Mouse (Mus musculus) forebrain, embryonic 14.5 days (tissue): Measurements from ENCODE around the gene Slc16a5. TPM values are rescaled to one million over a fixed set of nuclear protein-coding genes. Genes with fewer than 3 reads are reported as not detected.
A peak's percentile ranks its signal among the peaks of the same experiment; 100 is the strongest.

ENCODE experiments used
- ATAC-seq: fragments of 200-750 bp; cut with Nextera tagmentation; 2 replicates; pipeline ENCODE4 v1.8.0; 2017; ENCODE audit warnings: mild to moderate bottlenecking, moderate library complexity
- DNase-seq: peaks from one replicate; pipeline ENCODE4 v3.0.0-alpha.2; 2015; ENCODE audit warnings: low spot score
- H3K27ac ChIP-seq: fragments of 300-500 bp; sonication (generic); 2 replicates; pipeline ENCODE4 v1.5.1; 2014; ENCODE audit warnings: low read depth, mild to moderate bottlenecking, control low read depth, low read length, moderate library complexity
- H3K27me3 ChIP-seq: fragments of 300-500 bp; sonication (generic); replicated peaks from 2 replicates; pipeline ENCODE4 v1.6.1; 2014; ENCODE audit warnings: low read length, control low read depth, mixed read lengths; ENCODE audit not compliant: control insufficient read depth, insufficient read depth
- H3K36me3 ChIP-seq: fragments of 300-500 bp; sonication (generic); 2 replicates; pipeline ENCODE4 v1.6.1; 2014; ENCODE audit warnings: low read length, control low read depth; ENCODE audit not compliant: control insufficient read depth, insufficient read depth
- H3K4me1 ChIP-seq: fragments of 300-500 bp; sonication (generic); 2 replicates; pipeline ENCODE4 v1.6.1; 2014; ENCODE audit warnings: antibody characterized with exemption, low read length, control low read depth; ENCODE audit not compliant: control insufficient read depth, insufficient read depth
- H3K4me2 ChIP-seq: fragments of 300-500 bp; sonication (generic); 2 replicates; pipeline ENCODE4 v1.6.1; 2014; ENCODE audit warnings: mild to moderate bottlenecking, control low read depth, low read length
- H3K4me3 ChIP-seq: fragments of 300-500 bp; sonication (generic); 2 replicates; pipeline ENCODE4 v1.5.1; 2014; ENCODE audit warnings: low read depth, low read length, control low read depth
- H3K9ac ChIP-seq: fragments of 300-500 bp; sonication (generic); 2 replicates; pipeline ENCODE4 v1.6.1; 2014; ENCODE audit warnings: mild to moderate bottlenecking, low read length, control low read depth, moderate library complexity
- H3K9me3 ChIP-seq: fragments of 300-500 bp; sonication (generic); replicated peaks from 2 replicates; pipeline ENCODE4 v1.6.1; 2016; ENCODE audit warnings: low read length, control low read depth, mixed read lengths; ENCODE audit not compliant: control insufficient read depth
- WGBS: fragments of 180-500 bp; shearing (Covaris S2); extraction: QIAGEN DNeasy Blood & Tissue Kit; methylation state at CpG from one replicate; pipeline ENCODE4 v1.1.7; 2014; 5-methylcytosine and 5-hydroxymethylcytosine counted together
- polyA plus RNA-seq: library from polyadenylated mRNA; unstranded; fragments of >200 nt; fragmentation: Nextera tagmentation; extraction: Ambion mirVana; gene quantifications from 2 replicates; pipeline ENCODE4 v1.2.1, GENCODE M21; 2014

The Slc16a5 gene
- 0.12 TPM in 1 of 2 replicates, not detected in the other for polyA plus RNA-seq

DNA sequence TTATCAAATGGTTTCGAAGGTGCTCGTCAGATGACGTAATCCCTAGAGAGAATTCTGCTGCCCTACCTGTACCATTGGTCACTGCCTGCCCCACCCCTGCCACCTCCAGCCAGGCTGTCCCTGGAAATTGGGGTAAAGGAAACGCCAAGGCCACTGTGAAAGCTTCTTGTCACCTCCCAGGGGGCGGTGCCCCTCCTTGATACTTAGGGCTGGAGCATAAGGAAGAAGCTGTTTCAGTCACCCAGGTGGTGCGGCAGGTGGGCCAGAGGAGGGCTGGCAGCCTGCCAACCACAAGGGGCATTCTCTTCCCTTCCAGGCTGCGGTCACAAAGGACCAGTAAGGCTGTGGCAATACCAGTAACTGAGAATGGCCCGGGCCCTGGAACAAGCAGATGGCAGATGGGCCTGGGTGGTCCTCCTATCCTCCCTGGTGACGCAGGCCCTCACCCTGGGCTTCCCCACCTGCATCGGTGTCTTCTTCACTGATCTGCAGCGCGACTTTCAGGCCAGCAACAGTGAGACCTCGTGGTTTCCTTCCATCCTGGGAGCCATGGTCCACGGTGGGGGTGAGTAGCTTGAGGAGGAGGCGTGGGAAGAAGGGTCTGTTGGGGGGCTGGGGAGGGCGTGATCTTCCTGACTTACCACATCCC lies at the start of gene Slc16a5:
Gene Slc16a5, plus strand, starts transcription at position 232 of the 649 bp plus-strand sequence.
- no peak for DNase-seq
- no peaks in the 10 kb centered on the region for H3K9me3 ChIP-seq
- no peak for ATAC-seq
- H3K27ac ChIP-seq = no peak within 1 kb of the TSS
- H3K4me2 ChIP-seq = no peak within 1 kb of the TSS
- no peak within 1 kb of the TSS for H3K9ac ChIP-seq
- no peak within 1 kb of the TSS for H3K4me3 ChIP-seq
- 73% methylated on average over 16 of the region's 16 CpGs for WGBS
- H3K27me3 ChIP-seq = no peaks in the 10 kb centered on the region
- no peaks in the 10 kb centered on the region for H3K36me3 ChIP-seq
- H3K4me1 ChIP-seq = no peaks in the 10 kb centered on the region

DNA sequence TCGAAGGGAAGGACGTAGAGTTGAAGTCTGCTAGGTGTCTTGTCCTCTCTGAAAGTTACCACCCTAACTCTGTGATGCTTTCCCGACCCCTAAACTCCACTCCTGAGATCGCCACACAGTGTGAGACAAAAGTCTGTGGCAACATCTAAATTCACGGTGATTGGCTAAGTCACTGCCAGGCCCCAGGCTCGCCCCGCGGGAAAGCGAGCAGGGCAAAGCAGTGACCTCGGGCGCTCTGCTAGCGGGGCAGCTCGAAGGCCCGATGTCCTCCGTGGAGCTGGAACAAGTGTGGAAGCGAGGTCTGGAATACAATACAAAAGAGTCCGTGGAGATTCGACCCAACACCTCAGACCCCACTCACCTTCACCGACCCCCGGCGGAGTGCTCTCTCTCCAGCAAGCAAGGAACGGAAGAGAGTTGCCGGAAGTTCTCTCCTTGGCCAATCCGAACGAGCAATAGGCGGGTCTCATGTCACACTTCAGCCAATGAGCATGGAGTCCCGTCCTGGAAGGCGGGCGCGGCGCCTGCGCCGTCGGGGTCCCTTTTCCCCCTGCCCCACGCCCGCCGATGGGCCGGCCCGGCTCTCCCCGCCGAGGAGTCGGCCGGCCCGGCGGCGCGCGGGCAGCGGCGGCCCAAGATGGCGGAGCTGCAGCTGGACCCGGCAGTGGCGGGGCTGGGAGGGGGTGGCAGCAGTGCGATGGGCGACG lies 42.6 kb upstream of the Slc16a5 start, which contains the start of the genes Atp5h and Kctd2:
Gene Atp5h, minus strand, starts transcription at position 432 of the 707 bp plus-strand sequence.
Gene Kctd2, plus strand, starts transcription at position 598 of the 707 bp plus-strand sequence.
- WGBS = under 1% methylated on average over 56 of the region's 56 CpGs
- Histone ChIP-seq H3K4me1 (peaks cover 20% of the 10 kb centered on the region), H3K27me3 (no peaks in the 10 kb centered on the region), H3K27ac (peak within 1 kb of the TSS; percentile 78), H3K9me3 (no peaks in the 10 kb centered on the region), H3K4me3 (peak within 1 kb of the TSS; percentile 94), H3K4me2 (peak within 1 kb of the TSS; percentile 98), H3K9ac (peak within 1 kb of the TSS; percentile 95), H3K36me3 (peaks cover 41% of the 10 kb centered on the region)
- DNase-seq (peak; percentile 99), ATAC-seq (peak; percentile 99)

DNA sequence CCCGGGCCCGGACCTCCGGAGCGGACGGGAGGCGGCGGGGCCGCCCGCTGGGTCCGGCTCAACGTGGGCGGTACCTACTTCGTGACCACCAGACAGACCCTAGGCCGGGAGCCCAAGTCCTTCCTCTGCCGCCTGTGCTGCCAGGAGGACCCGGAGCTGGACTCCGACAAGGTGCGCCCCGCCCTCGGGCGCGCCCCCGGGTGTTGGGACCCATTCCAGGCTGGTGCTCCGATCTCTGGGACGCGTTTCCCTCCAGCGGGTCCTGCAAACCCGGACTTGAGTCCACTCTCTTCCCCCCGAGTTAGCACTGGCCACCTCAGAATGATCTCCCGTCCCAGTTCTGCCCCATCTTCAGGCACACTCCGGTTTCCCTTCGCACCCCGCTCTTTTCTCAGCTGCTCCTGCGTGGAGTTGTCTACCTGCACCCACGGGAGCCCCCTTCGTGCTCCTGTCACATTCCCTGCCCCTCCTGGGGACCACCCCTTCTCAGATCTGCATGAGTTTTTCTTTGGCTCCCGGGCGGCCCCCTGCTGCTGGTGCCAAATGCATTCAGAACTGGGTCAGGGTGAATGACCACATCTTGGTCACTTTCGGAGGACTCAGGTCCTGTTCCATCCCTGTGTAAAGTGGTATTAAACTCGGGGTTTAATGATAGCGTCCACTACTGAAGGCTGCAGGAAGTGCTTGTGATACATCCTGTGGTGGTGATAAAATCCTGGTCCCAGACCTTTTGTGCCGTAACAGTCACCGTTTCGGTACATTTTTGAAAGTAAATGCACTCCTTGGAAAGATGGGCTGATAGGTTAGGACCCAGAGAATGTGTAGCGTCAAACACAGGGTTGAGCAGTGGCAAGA lies 41.7 kb upstream of the Slc16a5 start:
- H3K4me3 ChIP-seq = peak overlapping the region; percentile 94
- peaks cover 20% of the 10 kb centered on the region for H3K4me1 ChIP-seq
- H3K36me3 ChIP-seq = peaks cover 41% of the 10 kb centered on the region
- peak; percentile 59 for DNase-seq
- peak overlapping the region; percentile 98 for H3K4me2 ChIP-seq
- H3K9me3 ChIP-seq = no peaks in the 10 kb centered on the region
- H3K27me3 ChIP-seq = no peaks in the 10 kb centered on the region
- peak overlapping the region; percentile 78 for H3K27ac ChIP-seq
- peak; percentile 68 for ATAC-seq
- WGBS = 4% methylated on average over 37 of the region's 45 CpGs
- H3K9ac ChIP-seq = peak overlapping the region; percentile 95

DNA sequence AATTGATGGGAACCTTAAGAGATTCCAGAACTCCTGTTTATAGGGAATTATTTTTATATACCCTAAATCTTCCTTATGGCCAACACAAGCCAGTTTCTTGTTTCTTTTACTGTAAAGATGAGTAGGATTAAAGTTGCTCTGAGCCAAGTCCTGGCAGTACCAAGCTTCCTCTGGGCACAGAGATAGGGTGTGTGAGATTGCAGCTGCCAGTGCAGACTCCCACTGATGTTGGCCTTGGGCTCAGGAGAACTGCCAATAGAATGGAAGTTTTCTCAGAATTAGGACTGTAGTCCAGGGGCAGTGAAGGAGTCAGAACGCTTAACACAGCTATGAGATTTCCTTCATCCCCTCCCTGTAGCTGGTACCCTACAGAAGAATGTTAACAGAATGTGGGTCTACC lies 40.9 kb upstream of the Slc16a5 start:
- WGBS = 55% methylated on average over 1 of the region's 1 CpGs
- Histone ChIP-seq H3K4me3 (peak overlapping the region; percentile 94; the same call in 1 of the 2 replicates), H3K27ac (no peak overlapping the region), H3K36me3 (peaks cover 41% of the 10 kb centered on the region), H3K27me3 (no peaks in the 10 kb centered on the region), H3K9me3 (no peaks in the 10 kb centered on the region), H3K4me1 (peaks cover 20% of the 10 kb centered on the region), H3K9ac (peak overlapping the region; percentile 95), H3K4me2 (peak overlapping the region; percentile 98)
- DNase-seq = no peak
- ATAC-seq = no peak

DNA sequence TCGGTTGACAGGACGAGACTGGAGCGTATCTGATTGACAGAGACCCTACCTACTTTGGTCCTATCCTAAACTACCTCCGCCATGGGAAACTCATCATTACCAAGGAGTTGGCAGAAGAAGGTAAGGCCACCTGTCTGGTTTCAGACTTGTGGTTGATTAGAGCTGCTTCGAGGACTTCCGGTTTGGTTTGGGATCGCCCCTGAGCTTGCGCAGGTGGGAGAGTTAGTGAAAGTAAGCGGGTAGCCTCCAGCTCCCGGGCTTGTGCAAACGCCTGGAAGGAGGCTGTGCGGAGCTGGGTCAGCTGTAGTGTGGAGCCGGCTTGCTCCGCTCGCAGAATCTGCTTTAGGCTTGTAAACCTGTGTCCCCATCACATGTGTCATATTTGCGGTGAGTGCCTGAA lies 40.3 kb upstream of the Slc16a5 start:
- Histone ChIP-seq H3K27ac (no peak overlapping the region), H3K9ac (no peak overlapping the region), H3K4me3 (no peak overlapping the region), H3K27me3 (no peaks in the 10 kb centered on the region), H3K4me2 (no peak overlapping the region), H3K9me3 (no peaks in the 10 kb centered on the region), H3K36me3 (peaks cover 40% of the 10 kb centered on the region), H3K4me1 (peaks cover 20% of the 10 kb centered on the region)
- no peak for DNase-seq
- ATAC-seq = no peak
- 91% methylated on average over 16 of the region's 16 CpGs for WGBS

DNA sequence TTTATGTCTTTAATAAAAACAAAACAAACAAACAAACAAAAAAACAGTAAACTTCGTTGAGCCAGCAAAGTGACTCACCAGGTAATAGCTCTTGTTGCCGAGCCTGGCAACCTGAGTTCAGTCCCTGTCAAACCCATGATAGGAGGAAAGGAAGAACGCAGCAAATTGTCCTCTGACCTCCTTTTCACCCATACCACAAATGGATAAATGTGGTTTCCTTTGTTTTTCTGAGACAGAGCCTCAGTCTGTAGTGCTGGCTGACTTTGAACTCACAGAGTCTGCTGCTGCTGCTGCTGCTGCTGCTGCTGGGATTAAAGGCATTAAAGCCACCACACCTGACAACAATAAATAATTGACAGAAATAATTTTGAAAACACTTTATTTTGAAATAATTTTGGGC lies 39.2 kb upstream of the Slc16a5 start:
- Histone ChIP-seq H3K4me1 (peaks cover 20% of the 10 kb centered on the region), H3K4me3 (no peak overlapping the region), H3K9ac (no peak overlapping the region), H3K36me3 (peaks cover 42% of the 10 kb centered on the region), H3K9me3 (no peaks in the 10 kb centered on the region), H3K27ac (no peak overlapping the region), H3K4me2 (no peak overlapping the region), H3K27me3 (no peaks in the 10 kb centered on the region)
- ATAC-seq (no peak), DNase-seq (no peak)
- WGBS = 87% methylated on average over 3 of the region's 3 CpGs

DNA sequence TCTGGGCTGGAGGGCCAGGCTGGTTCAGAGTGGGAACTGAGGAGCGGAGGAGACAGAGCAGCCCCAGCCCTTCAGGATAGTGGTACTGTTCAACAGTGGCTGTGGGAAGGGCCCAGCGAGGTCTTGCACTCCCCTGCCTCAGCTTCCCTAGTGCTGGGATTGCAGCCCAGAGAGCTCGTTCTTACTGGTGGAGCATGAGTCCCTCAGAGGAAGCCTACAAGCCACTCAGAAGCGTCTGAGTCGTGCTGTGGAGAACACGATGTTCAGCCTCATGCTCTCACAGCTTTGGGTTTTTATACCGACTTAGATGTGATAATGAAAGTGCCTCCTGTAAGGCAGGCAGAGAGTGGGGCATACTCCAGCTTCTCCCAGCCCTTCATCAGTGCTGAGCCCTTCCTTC lies 37.6 kb upstream of the Slc16a5 start:
- H3K27me3 ChIP-seq = no peaks in the 10 kb centered on the region
- no peak overlapping the region for H3K9ac ChIP-seq
- no peak overlapping the region for H3K4me2 ChIP-seq
- no peaks in the 10 kb centered on the region for H3K9me3 ChIP-seq
- DNase-seq (no peak), ATAC-seq (no peak)
- H3K4me1 ChIP-seq = peaks cover 12% of the 10 kb centered on the region; the same call in 1 of the 2 replicates
- no peak overlapping the region for H3K4me3 ChIP-seq
- no peak overlapping the region for H3K27ac ChIP-seq
- H3K36me3 ChIP-seq = peaks cover 53% of the 10 kb centered on the region
- WGBS = 86% methylated on average over 7 of the region's 7 CpGs

DNA sequence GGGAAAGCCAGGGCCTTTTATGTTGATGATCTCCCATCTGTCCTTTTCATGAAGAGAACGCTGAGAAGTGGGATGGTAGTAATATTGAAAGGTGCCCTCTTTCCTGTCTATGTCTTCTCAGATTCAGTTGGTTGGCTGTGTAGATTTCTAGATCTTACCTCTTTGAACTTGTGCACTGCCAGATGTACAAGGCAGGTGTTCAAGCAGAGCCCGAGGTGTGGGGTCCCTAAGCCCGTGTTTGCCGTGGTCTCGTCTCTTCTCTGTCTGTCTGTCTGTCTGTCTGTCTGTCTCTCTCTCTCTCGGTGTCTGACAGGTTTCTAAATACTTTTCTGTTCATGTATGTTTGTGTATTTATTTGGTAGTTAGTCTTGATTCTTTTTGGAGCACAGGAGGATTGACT lies 36.6 kb upstream of the Slc16a5 start:
- Histone ChIP-seq H3K4me3 (no peak overlapping the region), H3K4me1 (peaks cover 10% of the 10 kb centered on the region; the same call in 1 of the 2 replicates), H3K27ac (no peak overlapping the region), H3K27me3 (no peaks in the 10 kb centered on the region), H3K9me3 (no peaks in the 10 kb centered on the region), H3K36me3 (peaks cover 63% of the 10 kb centered on the region), H3K9ac (no peak overlapping the region), H3K4me2 (no peak overlapping the region)
- ATAC-seq = no peak
- WGBS = 94% methylated on average over 6 of the region's 6 CpGs
- DNase-seq = no peak
